In genomic region chr4:57153838-57154237, GRCm38 (mm10) we compare ENCODE assay signal across 8 mouse cellular contexts. TPM values are rescaled to one million over a fixed set of nuclear protein-coding genes. Genes with fewer than 3 reads are reported as not detected.
A peak's percentile ranks its signal among the peaks of the same experiment; 100 is the strongest.
DNase-seq lines count a peak whose midpoint lies in the region; ATAC-seq lines count a peak whose summit lies in the region.

No protein-coding gene starts in this region.

- no peaks in the 10 kb centered on the region for H3K9me3 ChIP-seq in liver, embryonic 11.5 days (ENCODE audit: control insufficient read depth, low read length)
- no peaks in the 10 kb centered on the region for H3K9me3 ChIP-seq in forebrain, embryonic 11.5 days (ENCODE audit: control insufficient read depth, low read length)
- no peaks in the 10 kb centered on the region for H3K9me3 ChIP-seq in midbrain, embryonic 16.5 days (replicated peaks; ENCODE audit: control insufficient read depth, low read length, poor library complexity, severe bottlenecking)

- H3K4me3 ChIP-seq in liver, embryonic 11.5 days (ENCODE audit: low read depth, low read length): no peak overlapping the region; the same call in 1 of the 2 replicates
- no peak overlapping the region for H3K4me3 ChIP-seq in forebrain, embryonic 11.5 days (ENCODE audit: low read depth, low read length)
- H3K4me3 ChIP-seq in midbrain, embryonic 16.5 days (ENCODE audit: low read depth, low read length): no peak overlapping the region

- 0 out of 2 replicates have a peak, but pooled peaks cover 2% of the 10 kb centered on the region for H3K27me3 ChIP-seq in liver, embryonic 11.5 days (replicated peaks; ENCODE audit: control insufficient read depth, insufficient read depth, low read length)
- no peaks in the 10 kb centered on the region for H3K27me3 ChIP-seq in forebrain, embryonic 11.5 days (ENCODE audit: control insufficient read depth, insufficient read depth, low read length)
- H3K27me3 ChIP-seq in midbrain, embryonic 16.5 days (ENCODE audit: control insufficient read depth, insufficient read depth, low read depth, low read length): no peaks in the 10 kb centered on the region; the same call in 1 of the 2 replicates

- no peak overlapping the region; the same call in 1 of the 2 replicates for H3K27ac ChIP-seq in liver, embryonic 11.5 days (ENCODE audit: low read depth, low read length)
- peak overlapping the region; percentile 25; the same call in 1 of the 2 replicates for H3K27ac ChIP-seq in forebrain, embryonic 11.5 days (ENCODE audit: low read depth, low read length)
- H3K27ac ChIP-seq in midbrain, embryonic 16.5 days (ENCODE audit: low read length): no peak overlapping the region

- peaks cover 16% of the 10 kb centered on the region for H3K4me1 ChIP-seq in liver, embryonic 11.5 days (replicated peaks; ENCODE audit: control insufficient read depth, insufficient read depth, low read length)
- peaks cover 6% of the 10 kb centered on the region; the same call in 1 of the 2 replicates for H3K4me1 ChIP-seq in forebrain, embryonic 11.5 days (replicated peaks; ENCODE audit: control insufficient read depth, insufficient read depth, low read length)
- peaks cover 3% of the 10 kb centered on the region; the same call in 1 of the 2 replicates for H3K4me1 ChIP-seq in midbrain, embryonic 16.5 days (ENCODE audit: control insufficient read depth, insufficient read depth, low read length)

- peak overlapping the region; percentile 50 for H3K9ac ChIP-seq in liver, embryonic 11.5 days (ENCODE audit: low read depth, low read length)
- peak overlapping the region; percentile 41 for H3K9ac ChIP-seq in forebrain, embryonic 11.5 days (ENCODE audit: low read length)
- 0 out of 2 replicates have a peak overlapping the region, but pooled peaks have one; percentile 23 for H3K9ac ChIP-seq in midbrain, embryonic 16.5 days (ENCODE audit: low read depth, low read length)

- no peak for DNase-seq in liver, embryonic 11.5 days (ENCODE audit: low spot score)
- no peak for DNase-seq in liver
- no peak for DNase-seq in forebrain, embryonic 11.5 days (ENCODE audit: low spot score)
- peak; percentile 45 to 78 for DNase-seq in kidney, postnatal 25 days
- DNase-seq in retina, postnatal 1 day: no peak
- no peak for DNase-seq in cerebellum, adult 9-11 months
- DNase-seq in thymus, postnatal 14 days: no peak

- H3K36me3 ChIP-seq in liver, embryonic 11.5 days (ENCODE audit: control insufficient read depth, insufficient read depth, low read length): no peaks in the 10 kb centered on the region
- H3K36me3 ChIP-seq in forebrain, embryonic 11.5 days (ENCODE audit: control insufficient read depth, insufficient read depth, low read length): no peaks in the 10 kb centered on the region
- no peaks in the 10 kb centered on the region for H3K36me3 ChIP-seq in midbrain, embryonic 16.5 days (ENCODE audit: control insufficient read depth, insufficient read depth, low read length)

- peak overlapping the region; percentile 56 for H3K4me2 ChIP-seq in liver, embryonic 11.5 days
- H3K4me2 ChIP-seq in forebrain, embryonic 11.5 days (ENCODE audit: low read depth, low read length, severe bottlenecking): peak overlapping the region; percentile 36; the same call in 1 of the 2 replicates
- no peak overlapping the region for H3K4me2 ChIP-seq in midbrain, embryonic 16.5 days (ENCODE audit: low read length)

- 60% methylated on average over 8 of the region's 8 CpGs for WGBS in liver, embryonic 11.5 days
- WGBS in forebrain, embryonic 11.5 days: 29% methylated on average over 8 of the region's 8 CpGs
- 43% methylated on average over 8 of the region's 8 CpGs for WGBS in midbrain, embryonic 16.5 days

- ATAC-seq in liver, embryonic 11.5 days (replicated peaks; ENCODE audit: low FRiP score): peak; percentile 48
- peak; percentile 24; the same call in 1 of the 2 replicates for ATAC-seq in forebrain, embryonic 11.5 days (replicated peaks; ENCODE audit: low FRiP score)
- no peak for ATAC-seq in midbrain, embryonic 16.5 days

RNA-seq across cellular contexts. Expression of gene Epb41l4b, which starts 10.6 kb away (rescaled TPM):
- polyA plus RNA-seq in liver, embryonic 11.5 days (2014; fragmentation: Nextera tagmentation; extraction: Ambion mirVana): 2.1 and 2.3 TPM in 2 replicates
- polyA plus RNA-seq in forebrain, embryonic 11.5 days (2014; fragmentation: Nextera tagmentation; extraction: Ambion mirVana): 0.57 and 0.75 TPM in 2 replicates
- 3.1 and 4.3 TPM in 2 replicates for polyA plus RNA-seq in midbrain, embryonic 16.5 days (2015; fragmentation: Nextera tagmentation; extraction: Ambion mirVana)

Comparison
In these comparisons a context has a peak if more than half of its experiments do, and no peak if none do; other contexts are left out.
1. DNase-seq: peak in kidney, postnatal 25 days (2 of 2); none in liver, embryonic 11.5 days (single experiment), liver (single experiment), forebrain, embryonic 11.5 days (single experiment), retina, postnatal 1 day (single experiment), cerebellum, adult 9-11 months (single experiment) and thymus, postnatal 14 days (single experiment).
2. Peak in every context shown above with its lines, with median percentiles within 50 percentile points of each other: H3K9ac ChIP-seq.